Mouse (Mus musculus) ES-E14 (cell line): ENCODE measurements around the gene Tmem164.

ENCODE experiments used
- HCFC1 ChIP-seq: IDR thresholded peaks from 2 replicates; pipeline ENCODE4 v1.6.1; 2012; ENCODE audit warnings: low read length, inconsistent platforms, borderline replicate concordance; ENCODE audit not compliant: insufficient read depth
- ZNF384 ChIP-seq: IDR thresholded peaks from 2 replicates; pipeline ENCODE4 v1.6.1; 2012; ENCODE audit warnings: low read depth, low read length, inconsistent platforms

- TF ChIP-seq HCFC1 (no peak), ZNF384 (no peak)
These were observed 201.0 kb downstream of the Tmem164 start for GRCm38 (mm10) chrX:142882255-142882654.
